Mouse (Mus musculus): ENCODE measurements around the gene Ooep.

- no peak for TF ChIP-seq MAFK (IDR thresholded peaks at IDR 0.05; ENCODE audit: borderline replicate concordance, low read depth, low read length)
- no peak for TF ChIP-seq CHD2 (IDR thresholded peaks at IDR 0.05; ENCODE audit: low read length)
- TF ChIP-seq POLR2A (IDR thresholded peaks at IDR 0.05; ENCODE audit: control insufficient read depth in 1 of 2, insufficient read depth in 1 of 2, low read depth in 1 of 2, low read length in 2 of 2, poor library complexity in 1 of 2): no peak
- TF ChIP-seq TCF12 (IDR thresholded peaks at IDR 0.05; ENCODE audit: low read depth, low read length): no peak
These were observed 18.0 kb downstream of the Ooep start for GRCm38 (mm10) chr9:78360484-78360872.
